Mouse (Mus musculus): ENCODE data around the gene Chd1l.

Gene Chd1l

DNA sequence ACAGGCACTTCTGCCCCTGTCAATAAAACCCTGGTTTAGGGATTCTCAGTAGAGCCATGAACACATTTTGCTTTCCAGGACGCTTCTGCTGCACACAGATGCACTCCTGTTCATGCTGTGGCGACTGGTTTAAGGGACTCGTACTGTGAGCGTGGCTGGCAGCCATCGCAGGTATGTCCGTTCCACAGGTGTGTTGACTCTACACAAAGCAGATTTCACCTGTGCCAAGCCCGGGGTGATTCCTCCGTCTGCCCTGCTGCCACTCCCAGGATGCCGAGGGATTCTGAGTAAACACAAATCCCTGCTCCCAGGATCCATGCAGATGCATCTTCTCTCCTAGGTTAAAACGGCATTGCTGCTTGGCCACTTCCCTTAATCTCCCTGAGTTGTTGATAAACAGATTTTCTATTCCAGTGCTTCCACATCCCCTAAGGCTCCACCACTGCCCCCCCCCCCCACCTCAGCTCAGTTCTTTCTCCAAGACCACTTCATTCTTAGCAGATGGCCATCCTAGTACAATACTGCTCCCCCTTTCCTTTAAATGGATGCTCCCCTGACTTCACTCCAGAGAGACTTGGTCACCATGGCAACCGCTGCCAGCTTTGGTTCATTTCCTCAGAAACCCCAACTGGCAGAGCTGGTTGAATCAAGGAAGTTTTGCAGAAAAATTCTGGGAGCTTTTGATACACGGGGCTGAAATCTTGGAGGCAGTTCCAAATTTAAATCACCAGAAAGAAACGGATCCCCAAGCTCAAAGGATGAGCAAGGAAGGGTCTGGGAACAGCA lies 87.9 kb downstream of the Chd1l start:
- DNase-seq (ENCODE audit: low spot score), result peak; percentile 35

DNA sequence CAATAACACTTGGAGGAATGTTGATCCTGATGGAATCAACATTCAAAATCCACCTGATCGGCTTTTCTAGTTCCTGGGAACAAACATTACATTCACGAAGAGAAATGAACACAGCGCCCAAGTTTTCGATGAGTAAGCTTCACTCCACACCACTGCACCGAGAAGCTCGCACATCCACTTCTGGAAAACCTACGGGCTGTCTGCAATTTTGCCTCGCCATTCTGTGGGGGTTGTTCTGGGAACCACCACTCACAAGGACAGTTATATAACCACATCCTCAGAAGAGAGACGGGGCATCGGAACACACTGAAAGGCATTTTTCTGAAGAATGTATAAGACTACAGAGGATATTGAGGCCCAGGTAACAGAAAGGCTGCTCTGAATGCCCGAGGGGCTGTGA lies 90.1 kb downstream of the Chd1l start:
- no peak for DNase-seq (ENCODE audit: low spot score)

DNA sequence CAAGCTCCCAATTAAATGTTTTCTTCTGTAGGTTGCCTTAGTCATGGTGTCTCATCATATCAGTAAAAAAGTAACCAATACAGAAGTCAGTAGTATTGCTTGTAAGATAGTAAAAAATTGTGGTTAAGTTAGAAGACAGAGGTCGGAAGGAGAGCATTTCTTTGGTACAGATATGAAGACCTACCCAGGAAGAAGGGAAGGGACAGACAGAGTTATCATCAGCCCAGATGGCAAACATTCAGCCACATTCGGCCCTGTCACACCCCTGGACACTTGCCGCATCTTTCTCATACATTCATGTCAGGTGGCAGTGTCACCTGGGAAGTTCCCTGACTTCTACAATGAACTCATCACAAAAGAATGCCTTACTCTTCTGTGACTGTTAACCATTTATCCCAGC lies 97.7 kb downstream of the Chd1l start:
- no peak for DNase-seq (ENCODE audit: low spot score)
